Mouse (Mus musculus): ENCODE data around the gene Trpc2.
"Not testable (repeated sequence)": the region's sequence is repeated elsewhere in the genome, so short reads cannot be mapped to it uniquely, and the experiment has no call there.

Gene Trpc2

GRCm38 (mm10) chr7:102082816-102083215 is at the start of gene Trpc2:
Trpc2 (plus strand) TSS chr7:102083116.
- DNase-seq (ENCODE audit: low spot score in 2 of 2): no peak

GRCm38 (mm10) chr7:102034904-102035303 is 48.0 kb upstream of the Trpc2 start:
- DNase-seq (ENCODE audit: low spot score in 2 of 2): no peak

- DNase-seq (ENCODE audit: low spot score in 2 of 2): no peak
These were observed 47.4 kb upstream of the Trpc2 start for GRCm38 (mm10) chr7:102035534-102035933.

GRCm38 (mm10) chr7:102037318-102037717 is 45.6 kb upstream of the Trpc2 start:
- DNase-seq (ENCODE audit: low spot score in 2 of 2): no peak

- no peak for DNase-seq (ENCODE audit: low spot score in 2 of 2)
These were observed 40.6 kb upstream of the Trpc2 start for GRCm38 (mm10) chr7:102042314-102042713.

GRCm38 (mm10) chr7:102048524-102048923 is 34.4 kb upstream of the Trpc2 start:
- not testable (repeated sequence) for DNase-seq (ENCODE audit: low spot score in 2 of 2)

GRCm38 (mm10) chr7:102061353-102061752 is 21.6 kb upstream of the Trpc2 start:
- DNase-seq (ENCODE audit: low spot score in 2 of 2): no peak

- no peak for DNase-seq (ENCODE audit: low spot score in 2 of 2)
These were observed 20.7 kb upstream of the Trpc2 start for GRCm38 (mm10) chr7:102062203-102062602.

GRCm38 (mm10) chr7:102063891-102064290 is 19.0 kb upstream of the Trpc2 start:
- no peak for DNase-seq (ENCODE audit: low spot score in 2 of 2)

- no peak for DNase-seq (ENCODE audit: low spot score in 2 of 2)
These were observed 18.3 kb upstream of the Trpc2 start for GRCm38 (mm10) chr7:102064655-102065045.

- DNase-seq (ENCODE audit: low spot score in 2 of 2): peak; percentile 88 to 92
These were observed 17.6 kb upstream of the Trpc2 start, which contains the start of the genes Rnf121, Xndc1 and Xntrpc for GRCm38 (mm10) chr7:102065046-102065891. Rnf121 (minus strand) TSS chr7:102065469. Xndc1 (plus strand) TSS chr7:102065511. Xntrpc (plus strand) TSS chr7:102065713.

- no peak for DNase-seq (ENCODE audit: low spot score in 2 of 2)
These were observed 16.6 kb upstream of the Trpc2 start for GRCm38 (mm10) chr7:102066363-102066762.

GRCm38 (mm10) chr7:102076714-102077296 is 6.1 kb upstream of the Trpc2 start:
- DNase-seq (ENCODE audit: low spot score in 2 of 2): no peak

- peak in 1 of 2 experiments; percentile 23 for DNase-seq (ENCODE audit: low spot score in 2 of 2)
These were observed 4.4 kb upstream of the Trpc2 start for GRCm38 (mm10) chr7:102078517-102078916.

GRCm38 (mm10) chr7:102080311-102080710 is 2.6 kb upstream of the Trpc2 start:
- DNase-seq (ENCODE audit: low spot score in 2 of 2): no peak

GRCm38 (mm10) chr7:102081784-102082183 is 1.1 kb upstream of the Trpc2 start:
- no peak for DNase-seq (ENCODE audit: low spot score in 2 of 2)

- DNase-seq (ENCODE audit: low spot score in 2 of 2): no peak
These were observed 1.3 kb downstream of the Trpc2 start for GRCm38 (mm10) chr7:102084041-102084696.

GRCm38 (mm10) chr7:102087336-102087735 is 4.4 kb downstream of the Trpc2 start:
- DNase-seq (ENCODE audit: low spot score in 2 of 2): no peak

GRCm38 (mm10) chr7:102099760-102100661 is 17.1 kb downstream of the Trpc2 start:
- no peak for DNase-seq (ENCODE audit: low spot score in 2 of 2)

- no peak for DNase-seq (ENCODE audit: low spot score in 2 of 2)
These were observed 18.0 kb downstream of the Trpc2 start for GRCm38 (mm10) chr7:102100868-102101267.

- no peak for DNase-seq (ENCODE audit: low spot score in 2 of 2)
These were observed 18.6 kb downstream of the Trpc2 start, which contains the start of gene Art1 for GRCm38 (mm10) chr7:102101487-102101886. Art1 (plus strand) TSS chr7:102101743.

Data from frontal cortex, postnatal 14 days (tissue).